Mouse (Mus musculus): ENCODE measurements around the gene Zbtb40.

DNA sequence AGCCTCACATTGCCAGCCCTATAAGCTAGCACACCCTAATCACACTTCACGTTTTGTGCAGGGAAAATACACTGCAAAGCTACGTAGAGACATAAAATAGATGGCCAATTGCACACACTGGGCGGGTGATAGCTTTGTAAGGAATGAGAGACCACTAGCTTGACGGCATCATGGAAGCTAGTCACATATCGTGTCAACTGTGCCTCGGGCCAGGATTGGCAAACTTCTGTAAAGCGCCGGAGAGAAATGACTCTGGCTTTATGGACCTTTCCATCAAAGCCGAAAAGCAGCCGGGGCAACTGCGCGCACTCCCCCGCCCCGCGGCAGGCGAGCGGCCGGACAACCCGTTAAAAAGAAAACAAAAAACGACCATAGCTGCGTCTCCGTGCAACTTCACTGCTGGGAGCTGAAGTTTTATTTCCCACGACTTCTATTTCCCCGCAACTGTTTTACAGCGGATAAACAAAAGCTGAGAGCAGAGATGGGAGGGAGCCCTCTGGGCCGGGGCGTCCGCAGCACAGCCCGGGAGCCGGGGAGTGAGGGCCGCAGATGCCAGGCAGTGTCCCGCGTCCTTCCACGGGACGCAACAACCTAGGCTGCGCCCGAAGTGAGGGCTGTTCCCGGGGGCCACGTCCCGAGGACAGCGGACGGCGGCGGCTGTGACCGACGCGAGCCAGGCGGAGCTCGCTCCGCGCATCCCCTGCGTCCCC is 606 bp downstream of the Zbtb40 start:
- TF ChIP-seq CTCF (IDR thresholded peaks at IDR 0.05; ENCODE audit: low read depth): no peak
- no peak for TF ChIP-seq EP300 (IDR thresholded peaks at IDR 0.05; ENCODE audit: low read depth)
